Mouse (Mus musculus) liver, embryonic 13.5 days (tissue): ENCODE measurements around the gene Sox14. TPM values are rescaled to one million over a fixed set of nuclear protein-coding genes. Genes with fewer than 3 reads are reported as not detected.

Experiments
- ATAC-seq: fragments of 200-750 bp; cut with Nextera tagmentation; 2 replicates; pipeline ENCODE4 v1.8.0; 2017; ENCODE audit warnings: low read depth, mild to moderate bottlenecking, moderate number of reproducible peaks, moderate library complexity
- DNase-seq: peaks from one replicate; pipeline ENCODE4 v3.0.0; 2022
- H3K27ac ChIP-seq: fragments of 300-500 bp; sonication (generic); 2 replicates; pipeline ENCODE4 v1.5.1; 2015; ENCODE audit warnings: moderate library complexity, mild to moderate bottlenecking, inconsistent platforms
- H3K27me3 ChIP-seq: fragments of 300-500 bp; sonication (generic); 2 replicates; pipeline ENCODE4 v1.6.1; 2015; ENCODE audit warnings: mild to moderate bottlenecking, inconsistent platforms
- H3K36me3 ChIP-seq: fragments of 300-500 bp; sonication (generic); 2 replicates; pipeline ENCODE4 v1.6.1; 2015; ENCODE audit warnings: mild to moderate bottlenecking, inconsistent platforms
- H3K4me1 ChIP-seq: fragments of 300-500 bp; sonication (generic); replicated peaks from 2 replicates; pipeline ENCODE4 v1.6.1; 2015; ENCODE audit warnings: inconsistent platforms
- H3K4me2 ChIP-seq: fragments of 300-500 bp; sonication (generic); 2 replicates; pipeline ENCODE4 v1.6.1; 2015; ENCODE audit warnings: inconsistent platforms, mild to moderate bottlenecking, moderate library complexity
- H3K4me3 ChIP-seq: fragments of 300-500 bp; sonication (generic); replicated peaks from 2 replicates; pipeline ENCODE4 v1.5.1; 2015; ENCODE audit warnings: mild to moderate bottlenecking, inconsistent platforms
- H3K9ac ChIP-seq: fragments of 300-500 bp; sonication (generic); 2 replicates; pipeline ENCODE4 v1.6.1; 2015; ENCODE audit warnings: mild to moderate bottlenecking, inconsistent platforms
- H3K9me3 ChIP-seq: fragments of 300-500 bp; sonication (generic); replicated peaks from 2 replicates; pipeline ENCODE4 v1.6.1; 2016; ENCODE audit warnings: inconsistent platforms
- WGBS: fragments of 180-500 bp; shearing (Covaris S2); methylation state at CpG from one replicate; pipeline ENCODE4 v1.1.7; 2015; ENCODE audit not compliant: insufficient replicate concordance; 5-methylcytosine and 5-hydroxymethylcytosine counted together
- polyA plus RNA-seq: library from polyadenylated mRNA; unstranded; fragments of >200 nt; fragmentation: Nextera tagmentation; extraction: Ambion mirVana; gene quantifications from 2 replicates; pipeline ENCODE4 v1.2.1, GENCODE M21; 2015

Gene Sox14
- polyA plus RNA-seq, 1 experiment from 2014 or later, result not detected

DNA sequence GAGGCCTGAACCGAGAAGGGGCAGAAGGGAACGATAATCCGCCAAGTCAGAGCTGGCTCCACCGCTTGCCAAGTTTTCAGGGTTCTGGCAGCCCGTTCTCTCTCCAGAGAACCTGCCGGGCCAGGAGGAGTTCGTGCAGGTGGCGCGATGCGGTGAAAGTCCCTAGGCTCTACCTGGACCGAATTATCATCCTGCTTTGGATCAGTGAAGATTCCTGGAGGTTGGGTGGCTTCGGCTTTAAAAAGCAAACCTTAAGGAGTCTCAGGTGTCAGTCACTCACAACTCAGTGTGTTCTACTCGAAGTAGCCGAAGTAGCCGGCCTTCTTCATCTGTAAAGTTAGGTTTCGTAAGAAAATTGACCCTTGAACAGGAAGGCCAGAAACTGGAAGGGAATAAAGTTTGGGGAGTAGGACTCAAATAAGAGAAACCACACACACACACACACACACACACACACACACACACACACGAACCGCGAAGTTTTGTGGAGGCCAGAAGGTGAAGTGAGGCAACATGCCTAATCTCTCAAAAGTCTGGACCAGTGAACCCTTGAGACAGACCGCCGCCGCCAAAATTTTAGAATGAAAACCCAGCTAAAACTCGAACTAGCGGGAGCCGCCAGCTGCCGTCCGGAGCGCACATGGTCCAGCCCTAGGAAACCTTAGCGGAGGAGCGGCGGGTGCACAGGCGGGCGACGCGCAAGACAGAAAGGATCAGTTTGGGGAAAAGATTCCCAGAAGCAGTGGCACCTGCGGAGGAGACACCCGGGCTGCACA, 5.0 kb downstream of the Sox14 start:
- H3K4me1 ChIP-seq, result no peaks in the 10 kb centered on the region
- DNase-seq, result no peak
- WGBS, result 2% methylated on average over 37 of the region's 37 CpGs
- H3K9me3 ChIP-seq, result no peaks in the 10 kb centered on the region
- no peak overlapping the region for H3K4me3 ChIP-seq
- no peak overlapping the region for H3K9ac ChIP-seq
- H3K27me3 ChIP-seq, result peaks cover 100% of the 10 kb centered on the region
- H3K36me3 ChIP-seq, result no peaks in the 10 kb centered on the region
- no peak overlapping the region for H3K4me2 ChIP-seq
- ATAC-seq, result no peak
- H3K27ac ChIP-seq, result no peak overlapping the region

DNA sequence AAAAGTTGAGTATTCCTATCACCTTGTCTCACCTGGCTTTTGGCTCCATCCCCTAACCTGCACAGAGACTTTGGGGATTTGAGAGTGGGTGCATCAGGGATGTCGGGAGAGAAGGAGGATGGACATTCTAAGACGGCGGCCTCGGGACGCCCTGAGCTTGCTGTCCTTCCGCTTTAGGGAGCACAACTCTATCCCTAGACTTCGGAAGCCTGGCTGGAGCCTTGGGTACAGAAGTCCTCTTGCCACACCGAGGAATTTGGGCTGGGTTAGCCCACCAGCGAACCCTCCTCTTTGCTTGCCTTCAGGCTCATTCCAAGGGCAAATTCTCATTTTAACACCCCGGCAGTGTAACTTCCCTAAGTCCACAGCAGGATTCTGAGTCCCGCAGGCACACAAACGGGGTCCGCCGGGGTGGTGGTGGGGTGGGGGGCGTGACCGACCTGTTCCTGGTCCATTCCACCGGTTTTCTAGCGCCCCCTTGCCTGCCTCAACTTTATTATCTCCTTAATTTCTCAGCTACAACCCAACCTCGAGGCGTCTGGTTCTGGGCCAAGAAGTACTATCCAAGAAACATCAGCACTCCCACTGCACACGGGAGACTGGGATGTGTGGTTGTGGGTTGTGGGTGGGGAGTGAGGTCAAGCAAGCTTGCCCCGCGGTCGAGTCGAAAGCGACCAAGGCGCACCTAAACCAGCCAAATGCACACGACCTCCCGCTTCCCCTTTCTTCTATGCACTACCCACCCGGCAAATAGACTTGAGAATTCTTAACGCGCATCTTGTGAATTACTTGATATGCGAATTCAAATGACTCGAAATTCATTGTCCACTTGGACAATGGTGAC, 5.8 kb downstream of the Sox14 start:
- DNase-seq, result no peak
- WGBS, result 2% methylated on average over 34 of the region's 34 CpGs
- Histone ChIP-seq H3K4me3 (no peak overlapping the region), H3K27me3 (peaks cover 100% of the 10 kb centered on the region), H3K36me3 (no peaks in the 10 kb centered on the region), H3K4me1 (no peaks in the 10 kb centered on the region), H3K4me2 (no peak overlapping the region), H3K9me3 (no peaks in the 10 kb centered on the region), H3K27ac (no peak overlapping the region), H3K9ac (no peak overlapping the region)
- ATAC-seq, result no peak

GRCm38 (mm10) chr9:99869275-99869674, 6.7 kb downstream of the Sox14 start:
- H3K4me3 ChIP-seq, result no peak overlapping the region

GRCm38 (mm10) chr9:99868606-99869005, 7.4 kb downstream of the Sox14 start:
- peaks cover 97% of the 10 kb centered on the region for H3K27me3 ChIP-seq
- ATAC-seq, result no peak
- H3K36me3 ChIP-seq, result no peaks in the 10 kb centered on the region
- H3K27ac ChIP-seq, result no peak overlapping the region
- no peak overlapping the region for H3K4me2 ChIP-seq
- H3K9me3 ChIP-seq, result no peaks in the 10 kb centered on the region
- WGBS, result 2% methylated on average over 26 of the region's 26 CpGs
- no peak overlapping the region for H3K4me3 ChIP-seq
- DNase-seq, result no peak
- H3K4me1 ChIP-seq, result no peaks in the 10 kb centered on the region
- H3K9ac ChIP-seq, result no peak overlapping the region

More at GRCm38 (mm10) chr9:99869275-99869674, 6.7 kb downstream of the Sox14 start:
- Histone ChIP-seq H3K9me3 (no peaks in the 10 kb centered on the region), H3K36me3 (no peaks in the 10 kb centered on the region), H3K9ac (no peak overlapping the region), H3K27me3 (peaks cover 99% of the 10 kb centered on the region), H3K4me2 (no peak overlapping the region), H3K4me1 (no peaks in the 10 kb centered on the region), H3K27ac (no peak overlapping the region)
- no peak for ATAC-seq
- DNase-seq, result no peak
- under 1% methylated on average over 29 of the region's 29 CpGs for WGBS

- ATAC-seq, result no peak
- Histone ChIP-seq H3K9ac (no peak overlapping the region), H3K27me3 (peaks cover 92% of the 10 kb centered on the region), H3K27ac (no peak overlapping the region), H3K4me3 (no peak overlapping the region), H3K4me1 (no peaks in the 10 kb centered on the region), H3K36me3 (no peaks in the 10 kb centered on the region), H3K9me3 (no peaks in the 10 kb centered on the region), H3K4me2 (no peak overlapping the region)
- DNase-seq, result no peak
- 4% methylated on average over 11 of the region's 11 CpGs for WGBS
Measured at GRCm38 (mm10) chr9:99868054-99868453, 7.9 kb downstream of the Sox14 start.

DNA sequence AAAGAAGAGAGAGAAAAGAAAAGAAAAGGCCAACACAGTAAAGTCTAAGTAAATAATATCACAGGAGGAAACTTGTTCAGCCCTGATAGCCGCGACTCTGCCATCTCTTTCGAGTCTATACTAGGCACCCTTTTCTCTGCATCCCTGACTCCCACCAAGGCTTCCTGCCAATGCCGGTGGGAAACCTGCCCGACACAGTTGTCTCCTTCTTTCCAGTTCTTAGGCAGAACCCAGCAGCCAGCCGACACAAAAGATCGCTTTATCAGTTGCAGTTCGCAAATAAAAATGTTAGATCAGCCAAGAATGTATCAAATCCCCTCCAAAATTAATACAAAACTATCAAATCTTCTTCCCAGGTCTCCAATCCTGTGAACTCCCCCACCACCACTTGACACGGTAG, 13.0 kb downstream of the Sox14 start:
- WGBS, result 68% methylated on average over 9 of the region's 9 CpGs
- Histone ChIP-seq H3K9me3 (no peaks in the 10 kb centered on the region), H3K4me3 (no peak overlapping the region), H3K9ac (no peak overlapping the region), H3K27me3 (peaks cover 43% of the 10 kb centered on the region), H3K36me3 (no peaks in the 10 kb centered on the region), H3K4me2 (no peak overlapping the region), H3K27ac (no peak overlapping the region), H3K4me1 (no peaks in the 10 kb centered on the region)
- DNase-seq (no peak), ATAC-seq (no peak)

DNA sequence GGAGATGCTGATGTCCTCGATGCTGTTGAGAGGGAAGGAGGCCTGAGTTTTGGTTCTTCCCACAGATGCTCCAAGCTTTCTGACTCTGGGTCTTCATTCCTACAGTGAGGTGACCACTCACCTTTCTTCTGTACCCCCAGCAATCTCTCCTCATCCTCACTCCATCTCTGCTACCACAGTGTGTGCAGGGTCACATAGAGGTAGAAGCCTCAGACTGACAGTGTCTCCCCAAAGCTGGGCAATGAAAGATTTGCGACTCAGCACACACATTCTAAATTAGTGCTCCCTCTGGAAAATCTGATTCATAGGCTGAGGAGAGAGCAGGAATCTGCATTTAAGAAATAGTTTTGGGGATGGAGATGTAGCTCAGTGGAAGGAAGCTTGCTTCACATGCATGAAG, 21.5 kb downstream of the Sox14 start:
- no peak overlapping the region for H3K4me3 ChIP-seq
- no peaks in the 10 kb centered on the region for H3K36me3 ChIP-seq
- H3K9me3 ChIP-seq, result no peaks in the 10 kb centered on the region
- H3K4me2 ChIP-seq, result no peak overlapping the region
- no peak overlapping the region for H3K9ac ChIP-seq
- WGBS, result 42% methylated on average over 2 of the region's 2 CpGs
- H3K27ac ChIP-seq, result no peak overlapping the region
- no peak for DNase-seq
- H3K4me1 ChIP-seq, result no peaks in the 10 kb centered on the region
- H3K27me3 ChIP-seq, result 0 out of 2 replicates have a peak, but pooled peaks cover under 1% of the 10 kb centered on the region
- ATAC-seq, result no peak

DNA sequence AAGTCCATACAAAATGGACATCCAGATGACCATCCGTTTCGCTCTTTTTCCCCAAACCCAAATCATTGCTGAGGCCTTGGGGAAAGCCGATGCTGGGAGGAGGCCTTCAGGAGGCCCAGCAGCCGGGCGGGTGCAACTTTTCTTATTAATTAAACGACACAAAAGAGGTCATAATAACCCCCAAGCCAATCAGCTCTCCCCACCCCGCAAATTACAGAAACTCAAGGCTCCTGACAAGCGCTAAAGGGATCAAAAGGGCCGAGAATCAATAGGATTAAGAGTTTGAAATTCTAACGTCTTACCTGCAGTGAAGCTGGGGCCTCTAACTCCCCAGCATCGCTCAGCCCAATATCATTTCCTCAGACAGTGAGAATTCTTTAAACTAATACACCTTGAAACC, 22.6 kb downstream of the Sox14 start:
- no peaks in the 10 kb centered on the region for H3K36me3 ChIP-seq
- H3K4me3 ChIP-seq, result no peak overlapping the region
- 43% methylated on average over 11 of the region's 11 CpGs for WGBS
- H3K27ac ChIP-seq, result no peak overlapping the region
- no peak overlapping the region for H3K9ac ChIP-seq
- no peaks in the 10 kb centered on the region for H3K27me3 ChIP-seq
- ATAC-seq, result no peak
- no peaks in the 10 kb centered on the region for H3K9me3 ChIP-seq
- H3K4me2 ChIP-seq, result no peak overlapping the region
- DNase-seq, result no peak
- no peaks in the 10 kb centered on the region for H3K4me1 ChIP-seq

GRCm38 (mm10) chr9:99850354-99850753, 25.6 kb downstream of the Sox14 start:
- Histone ChIP-seq H3K9me3 (no peaks in the 10 kb centered on the region), H3K4me2 (no peak overlapping the region), H3K4me1 (no peaks in the 10 kb centered on the region), H3K27me3 (no peaks in the 10 kb centered on the region), H3K9ac (no peak overlapping the region), H3K36me3 (no peaks in the 10 kb centered on the region), H3K4me3 (no peak overlapping the region), H3K27ac (no peak overlapping the region)
- 63% methylated on average over 7 of the region's 7 CpGs for WGBS
- ATAC-seq (no peak), DNase-seq (no peak)

DNA sequence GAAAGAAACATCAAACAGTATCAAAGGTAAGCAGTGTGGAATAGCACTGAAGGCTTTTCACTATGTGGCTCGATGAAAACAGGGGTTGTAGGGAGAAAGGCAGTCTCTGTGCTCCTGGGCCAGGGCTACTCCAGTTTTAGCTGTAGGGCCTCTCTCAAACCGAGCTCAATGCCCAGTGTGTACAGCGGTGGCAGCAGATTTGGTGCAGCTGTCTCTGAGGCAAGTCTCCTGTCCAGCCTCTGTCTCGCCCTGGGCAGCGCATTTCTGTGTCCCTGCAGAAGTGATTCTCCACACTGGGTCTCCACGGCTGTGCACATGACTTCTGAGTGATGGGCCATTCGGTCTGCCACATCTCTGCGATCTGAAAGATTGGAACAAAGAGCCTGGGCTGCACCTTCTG, 27.6 kb downstream of the Sox14 start:
- no peaks in the 10 kb centered on the region for H3K9me3 ChIP-seq
- H3K4me2 ChIP-seq, result no peak overlapping the region
- ATAC-seq, result no peak
- DNase-seq, result no peak
- WGBS, result 61% methylated on average over 8 of the region's 8 CpGs
- H3K36me3 ChIP-seq, result no peaks in the 10 kb centered on the region
- H3K27me3 ChIP-seq, result no peaks in the 10 kb centered on the region
- no peak overlapping the region for H3K27ac ChIP-seq
- no peak overlapping the region for H3K4me3 ChIP-seq
- H3K4me1 ChIP-seq, result no peaks in the 10 kb centered on the region
- H3K9ac ChIP-seq, result no peak overlapping the region

GRCm38 (mm10) chr9:99846820-99847219, 29.1 kb downstream of the Sox14 start:
- Histone ChIP-seq H3K4me2 (no peak overlapping the region), H3K9me3 (no peaks in the 10 kb centered on the region), H3K27me3 (no peaks in the 10 kb centered on the region), H3K4me3 (no peak overlapping the region), H3K27ac (no peak overlapping the region), H3K36me3 (no peaks in the 10 kb centered on the region), H3K9ac (no peak overlapping the region), H3K4me1 (no peaks in the 10 kb centered on the region)
- ATAC-seq (no peak), DNase-seq (peak; percentile 9)
- 1% methylated on average over 4 of the region's 4 CpGs for WGBS
